Mouse (Mus musculus) heart, embryonic 13.5 days (tissue): ENCODE results near the gene Gm4846. TPM values are rescaled to one million over a fixed set of nuclear protein-coding genes. Genes with fewer than 3 reads are reported as not detected.

Experiments used
- polyA plus RNA-seq: library from polyadenylated mRNA; unstranded; fragments of >200 nt; fragmentation: Nextera tagmentation; extraction: Ambion mirVana; gene quantifications from 2 replicates; pipeline ENCODE4 v1.2.1, GENCODE M21; 2015

Gm4846 gene
- polyA plus RNA-seq, 1 experiment from 2014 or later, result not detected

Other genes starting within 250 kb of the Gm4846 start
- 1.2 TPM in 2 replicates for gene Ildr2, start 243.4 kb downstream of the Gm4846 start, polyA plus RNA-seq
- gene Tada1, start 118.5 kb downstream of the Gm4846 start, polyA plus RNA-seq, result 30.6 and 34.7 TPM in 2 replicates
- gene Pogk, start 87.7 kb downstream of the Gm4846 start, polyA plus RNA-seq, result 9.6 and 9.8 TPM in 2 replicates
- gene Gm4847, start 150.1 kb upstream of the Gm4846 start, polyA plus RNA-seq, result not detected in 2 replicates
- gene Fmo9, start 184.3 kb upstream of the Gm4846 start, polyA plus RNA-seq, result not detected in 2 replicates